Mouse (Mus musculus) kidney, adult 2 months (tissue): ENCODE data around the gene Psmb2. TPM values are rescaled to one million over a fixed set of nuclear protein-coding genes. Genes with fewer than 3 reads are reported as not detected.
A peak's percentile ranks its signal among the peaks of the same experiment; 100 is the strongest.

ENCODE experiments used
- DNase-seq: peaks from one replicate; pipeline ENCODE4 v3.0.0; 2021
- H3K27ac ChIP-seq: fragments of 200-500 bp; 2 replicates; pipeline ENCODE4 v1.5.1; 2012; ENCODE audit warnings: low read depth, low read length, control low read depth, inconsistent platforms; ENCODE audit not compliant: insufficient read depth
- H3K27me3 ChIP-seq: fragments of 200-500 bp; replicated peaks from 2 replicates; pipeline ENCODE4 v1.6.1; 2012; ENCODE audit warnings: mild to moderate bottlenecking, moderate library complexity, low read length, inconsistent platforms; ENCODE audit not compliant: control insufficient read depth, insufficient read depth
- H3K36me3 ChIP-seq: fragments of 200-500 bp; 2 replicates; pipeline ENCODE4 v1.6.1; 2012; ENCODE audit warnings: mild to moderate bottlenecking, moderate library complexity, low read length, inconsistent platforms; ENCODE audit not compliant: control insufficient read depth, insufficient read depth
- H3K4me1 ChIP-seq: fragments of 200-500 bp; 2 replicates; pipeline ENCODE4 v1.6.1; 2011; ENCODE audit warnings: low read length; ENCODE audit not compliant: control insufficient read depth, insufficient read depth
- H3K4me3 ChIP-seq: fragments of 200-500 bp; 2 replicates; pipeline ENCODE4 v1.5.1; 2011; ENCODE audit warnings: mild to moderate bottlenecking, low read depth, low read length, control low read depth; ENCODE audit not compliant: insufficient read depth
- CTCF ChIP-seq: fragments of 200-500 bp; conservative IDR thresholded peaks from 2 replicates; pipeline ENCODE4 v1.5.1; 2011; ENCODE audit warnings: low read depth, mild to moderate bottlenecking, control low read depth, low read length, moderate library complexity, mixed read lengths; ENCODE audit not compliant: insufficient read depth, insufficient read length
- POLR2A ChIP-seq: fragments of 200-500 bp; IDR thresholded peaks from one replicate; pipeline ENCODE4 v1.6.1; 2011; ENCODE audit warnings: low read depth, low read length, control low read depth
- WGBS: fragments of 180-500 bp; shearing (Covaris S2); methylation state at CpG from one replicate; pipeline ENCODE4 v1.1.7; 2018; 5-methylcytosine and 5-hydroxymethylcytosine counted together
- polyA plus RNA-seq: library from polyadenylated mRNA; depleted of rRNA; stranded (reverse); fragments of >200 nt; gene quantifications from 2 replicates; pipeline ENCODE4 v1.2.3, GENCODE M21; 2012

The Psmb2 gene
- polyA plus RNA-seq, 1 experiment, result 189 TPM

DNA sequence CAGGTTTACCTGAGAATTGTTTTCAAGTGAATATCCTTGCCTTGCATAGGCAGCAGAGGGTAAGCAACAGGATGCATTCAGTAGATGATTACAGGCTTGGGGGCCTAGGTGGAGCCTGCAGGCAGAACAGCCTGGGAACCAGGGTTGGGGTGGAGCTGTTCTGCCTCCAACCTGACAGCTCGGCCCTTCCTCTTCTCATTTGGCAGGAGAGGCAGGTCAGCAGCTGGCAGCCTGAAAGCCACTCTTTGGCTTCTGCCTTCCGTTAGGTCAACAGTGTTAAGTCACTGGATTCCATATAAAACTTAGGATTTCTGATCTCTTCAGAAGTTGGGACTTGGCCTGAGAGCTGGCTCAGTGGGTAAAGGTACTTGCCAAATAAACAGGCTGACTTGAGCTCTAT is 65.5 kb downstream of the Psmb2 start:
- TF ChIP-seq POLR2A (no peak), CTCF (no peak)
- H3K4me3 ChIP-seq, result no peak overlapping the region
- WGBS, result 56% methylated on average over 2 of the region's 2 CpGs
- no peak for DNase-seq
- no peak overlapping the region for H3K27ac ChIP-seq
- H3K4me1 ChIP-seq, result no peaks in the 10 kb centered on the region
- no peaks in the 10 kb centered on the region; the same call in 1 of the 2 replicates for H3K36me3 ChIP-seq
- H3K27me3 ChIP-seq, result no peaks in the 10 kb centered on the region

DNA sequence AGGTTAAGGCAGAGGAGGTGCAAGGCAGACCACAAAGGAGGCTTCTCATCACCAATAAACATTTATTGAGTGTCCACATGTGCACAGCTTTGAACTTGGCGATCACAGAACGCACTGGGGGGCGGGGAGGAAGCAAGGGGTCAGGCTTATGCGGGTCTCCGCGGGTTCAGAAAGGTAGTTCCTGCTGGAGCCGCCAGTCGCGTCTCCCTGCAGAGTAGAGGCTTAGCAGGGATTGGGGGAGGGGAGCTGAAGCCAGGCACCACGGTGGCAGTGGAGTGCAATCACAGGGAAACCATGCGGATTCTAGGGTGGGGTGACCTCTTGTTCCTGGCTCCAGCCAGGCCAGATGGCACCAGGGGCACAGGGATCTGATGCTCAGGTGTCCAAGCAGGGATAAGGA is 66.3 kb downstream of the Psmb2 start:
- Histone ChIP-seq H3K27me3 (no peaks in the 10 kb centered on the region), H3K4me3 (no peak overlapping the region), H3K36me3 (no peaks in the 10 kb centered on the region; the same call in 1 of the 2 replicates), H3K27ac (no peak overlapping the region), H3K4me1 (no peaks in the 10 kb centered on the region)
- 60% methylated on average over 11 of the region's 11 CpGs for WGBS
- no peak for TF ChIP-seq POLR2A
- no peak for TF ChIP-seq CTCF
- DNase-seq, result no peak

DNA sequence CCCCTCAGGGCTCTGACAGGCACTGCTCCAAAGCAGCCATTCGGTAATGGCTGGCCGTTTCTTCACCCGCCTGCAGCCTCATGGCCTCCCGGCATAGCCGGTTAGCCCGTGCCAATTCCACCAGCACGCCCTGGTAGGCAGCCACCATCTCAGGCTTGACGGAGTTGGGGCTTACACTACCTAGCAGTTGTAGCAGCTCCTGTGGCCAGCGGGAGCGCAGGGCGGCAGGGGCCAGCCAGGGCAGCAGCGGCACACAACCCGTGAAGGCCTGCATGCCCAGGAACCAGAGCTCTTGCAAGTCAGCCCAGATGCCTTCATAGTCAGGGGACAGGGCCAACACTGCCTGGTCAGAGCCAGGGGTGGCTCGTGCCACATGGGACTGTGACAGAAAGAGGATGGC is 67.4 kb downstream of the Psmb2 start:
- no peak overlapping the region for H3K27ac ChIP-seq
- H3K27me3 ChIP-seq, result no peaks in the 10 kb centered on the region
- no peak overlapping the region for H3K4me3 ChIP-seq
- WGBS, result 93% methylated on average over 14 of the region's 14 CpGs
- no peaks in the 10 kb centered on the region; the same call in 1 of the 2 replicates for H3K36me3 ChIP-seq
- no peaks in the 10 kb centered on the region for H3K4me1 ChIP-seq
- TF ChIP-seq CTCF, result no peak
- no peak for TF ChIP-seq POLR2A
- DNase-seq, result no peak

GRCm38 (mm10) chr4:126745506-126746193 is 68.2 kb downstream of the Psmb2 start:
- no peak for TF ChIP-seq POLR2A
- peak; percentile 55 for TF ChIP-seq CTCF
- H3K27me3 ChIP-seq, result no peaks in the 10 kb centered on the region
- no peak overlapping the region for H3K27ac ChIP-seq
- DNase-seq, result peak; percentile 52
- H3K4me3 ChIP-seq, result no peak overlapping the region
- WGBS, result 51% methylated on average over 13 of the region's 13 CpGs
- no peaks in the 10 kb centered on the region for H3K4me1 ChIP-seq
- no peaks in the 10 kb centered on the region; the same call in 1 of the 2 replicates for H3K36me3 ChIP-seq

DNA sequence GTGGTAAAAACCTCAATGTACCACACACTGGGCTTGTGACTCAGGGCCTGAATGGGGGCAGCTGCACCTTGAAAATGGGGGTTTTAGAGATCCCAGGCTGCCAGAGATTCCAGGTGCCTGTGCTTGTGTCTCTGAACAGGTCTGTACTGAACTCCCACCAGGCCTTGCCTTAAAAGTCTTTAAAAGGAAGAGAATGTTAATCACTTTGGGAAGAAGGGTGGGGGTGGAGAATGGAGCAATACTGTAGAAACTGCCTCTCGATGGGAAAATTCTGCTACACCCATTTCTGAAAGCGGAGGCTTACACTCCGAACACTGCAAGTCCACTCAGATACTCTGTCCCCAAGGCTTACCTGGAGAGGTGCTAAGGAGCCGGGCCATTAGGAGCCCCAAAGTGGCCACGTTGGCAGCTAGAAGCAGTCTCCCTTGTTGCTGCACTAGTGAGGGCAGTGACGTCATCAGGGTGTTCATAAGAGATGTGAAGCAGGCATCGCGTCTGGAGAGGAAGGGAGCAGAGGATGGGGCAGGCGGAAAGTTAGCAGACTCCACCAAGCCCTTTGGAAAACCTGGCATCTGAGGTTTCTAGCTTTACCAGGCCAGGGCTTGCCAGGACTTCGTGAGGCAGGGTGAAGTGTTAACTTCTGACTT is 68.9 kb downstream of the Psmb2 start:
- TF ChIP-seq POLR2A (no peak), CTCF (no peak)
- no peak overlapping the region for H3K4me3 ChIP-seq
- WGBS, result 82% methylated on average over 10 of the region's 10 CpGs
- no peaks in the 10 kb centered on the region for H3K4me1 ChIP-seq
- H3K36me3 ChIP-seq, result no peaks in the 10 kb centered on the region; the same call in 1 of the 2 replicates
- no peaks in the 10 kb centered on the region for H3K27me3 ChIP-seq
- no peak for DNase-seq
- H3K27ac ChIP-seq, result no peak overlapping the region

- Histone ChIP-seq H3K27me3 (no peaks in the 10 kb centered on the region), H3K4me3 (no peak overlapping the region), H3K4me1 (no peaks in the 10 kb centered on the region), H3K36me3 (no peaks in the 10 kb centered on the region; the same call in 1 of the 2 replicates), H3K27ac (no peak overlapping the region)
- no peak for TF ChIP-seq POLR2A
- no peak for TF ChIP-seq CTCF
- DNase-seq, result no peak
- WGBS, result 93% methylated on average over 8 of the region's 8 CpGs
These were observed 71.0 kb downstream of the Psmb2 start for GRCm38 (mm10) chr4:126748381-126748780.

GRCm38 (mm10) chr4:126749553-126749952 is 72.1 kb downstream of the Psmb2 start:
- WGBS, result 91% methylated on average over 11 of the region's 11 CpGs
- Histone ChIP-seq H3K4me3 (no peak overlapping the region), H3K4me1 (0 out of 2 replicates have a peak, but pooled peaks cover 3% of the 10 kb centered on the region), H3K36me3 (no peaks in the 10 kb centered on the region; the same call in 1 of the 2 replicates), H3K27ac (no peak overlapping the region), H3K27me3 (no peaks in the 10 kb centered on the region)
- no peak for TF ChIP-seq POLR2A
- TF ChIP-seq CTCF, result no peak
- no peak for DNase-seq
